Mouse (Mus musculus): ENCODE data around the gene Gm11992. TPM values are rescaled to one million over a fixed set of nuclear protein-coding genes. Genes with fewer than 3 reads are reported as not detected.
A peak's percentile ranks its signal among the peaks of the same experiment; 100 is the strongest.

Gm11992 gene
- polyA plus RNA-seq, 1 experiment from 2014 or later: 1.3 TPM

- H3K36me3 ChIP-seq: no peaks in the 10 kb centered on the region
- peaks cover 28% of the 10 kb centered on the region for H3K27me3 ChIP-seq (ENCODE audit: insufficient read depth, poor library complexity, severe bottlenecking)
- H3K27ac ChIP-seq: peak within 1 kb of the TSS; percentile 69
- DNase-seq (ENCODE audit: low spot score): no peak
- peaks cover 7% of the 10 kb centered on the region for H3K4me1 ChIP-seq (replicated peaks)
- under 1% methylated on average over 18 of the region's 18 CpGs for WGBS
- peak within 1 kb of the TSS; percentile 65 for H3K4me3 ChIP-seq
- no peaks in the 10 kb centered on the region for H3K9me3 ChIP-seq
Measured at GRCm38 (mm10) chr11:9048703-9049060, 288 bp downstream of the Gm11992 start, which contains the start of gene Sun3. Sun3 (minus strand) TSS chr11:9048991.

- 80% methylated on average over 4 of the region's 4 CpGs for WGBS
- no peaks in the 10 kb centered on the region for H3K36me3 ChIP-seq
- no peak overlapping the region for H3K27ac ChIP-seq
- no peak overlapping the region for H3K4me3 ChIP-seq
- no peaks in the 10 kb centered on the region for H3K9me3 ChIP-seq
- no peak for DNase-seq (ENCODE audit: low spot score)
- H3K27me3 ChIP-seq (ENCODE audit: insufficient read depth, poor library complexity, severe bottlenecking): peaks cover 28% of the 10 kb centered on the region
- peaks cover 7% of the 10 kb centered on the region for H3K4me1 ChIP-seq (replicated peaks)
Measured at GRCm38 (mm10) chr11:9050241-9050640, 1.8 kb downstream of the Gm11992 start.

- WGBS: 75% methylated on average over 2 of the region's 2 CpGs
Measured at GRCm38 (mm10) chr11:9051895-9052294, 3.5 kb downstream of the Gm11992 start.

GRCm38 (mm10) chr11:9056937-9057336, 8.5 kb downstream of the Gm11992 start:
- Histone ChIP-seq H3K27ac (no peak overlapping the region), H3K4me3 (no peak overlapping the region), H3K36me3 (no peaks in the 10 kb centered on the region), H3K4me1 (replicated peaks) (no peaks in the 10 kb centered on the region), H3K27me3 (ENCODE audit: insufficient read depth, poor library complexity, severe bottlenecking) (peaks cover under 1% of the 10 kb centered on the region; the same call in 1 of the 2 replicates), H3K9me3 (no peaks in the 10 kb centered on the region)
- DNase-seq (ENCODE audit: low spot score): no peak
- WGBS: 84% methylated on average over 2 of the region's 2 CpGs

More at GRCm38 (mm10) chr11:9051895-9052294, 3.5 kb downstream of the Gm11992 start:
- H3K4me1 ChIP-seq (replicated peaks): peaks cover 7% of the 10 kb centered on the region
- H3K36me3 ChIP-seq: no peaks in the 10 kb centered on the region
- H3K9me3 ChIP-seq: no peaks in the 10 kb centered on the region
- no peak overlapping the region for H3K4me3 ChIP-seq
- H3K27ac ChIP-seq: no peak overlapping the region
- no peak for DNase-seq (ENCODE audit: low spot score)
- H3K27me3 ChIP-seq (ENCODE audit: insufficient read depth, poor library complexity, severe bottlenecking): peaks cover 28% of the 10 kb centered on the region

- WGBS: 88% methylated on average over 4 of the region's 4 CpGs
- no peaks in the 10 kb centered on the region; the same call in 1 of the 2 replicates for H3K27me3 ChIP-seq (ENCODE audit: insufficient read depth, poor library complexity, severe bottlenecking)
- H3K36me3 ChIP-seq: no peaks in the 10 kb centered on the region
- no peak overlapping the region for H3K27ac ChIP-seq
- no peak overlapping the region for H3K4me3 ChIP-seq
- no peaks in the 10 kb centered on the region for H3K4me1 ChIP-seq (replicated peaks)
- DNase-seq (ENCODE audit: low spot score): no peak
- no peaks in the 10 kb centered on the region for H3K9me3 ChIP-seq
Measured at GRCm38 (mm10) chr11:9057711-9058110, 9.3 kb downstream of the Gm11992 start.

- H3K27me3 ChIP-seq (ENCODE audit: insufficient read depth, poor library complexity, severe bottlenecking): no peaks in the 10 kb centered on the region
- H3K27ac ChIP-seq: no peak overlapping the region
- WGBS: 78% methylated on average over 1 of the region's 1 CpGs
Measured at GRCm38 (mm10) chr11:9060029-9060428, 11.6 kb downstream of the Gm11992 start.

GRCm38 (mm10) chr11:9060484-9060883, 12.1 kb downstream of the Gm11992 start:
- H3K27ac ChIP-seq: no peak overlapping the region
- WGBS: 65% methylated on average over 5 of the region's 5 CpGs
- no peak for DNase-seq (ENCODE audit: low spot score)

More at GRCm38 (mm10) chr11:9060029-9060428, 11.6 kb downstream of the Gm11992 start:
- Histone ChIP-seq H3K36me3 (no peaks in the 10 kb centered on the region), H3K4me1 (replicated peaks) (no peaks in the 10 kb centered on the region), H3K9me3 (no peaks in the 10 kb centered on the region), H3K4me3 (no peak overlapping the region)
- no peak for DNase-seq (ENCODE audit: low spot score)

GRCm38 (mm10) chr11:9076444-9076843, 28.1 kb downstream of the Gm11992 start:
- Histone ChIP-seq H3K27ac (no peak overlapping the region), H3K9me3 (no peaks in the 10 kb centered on the region), H3K4me1 (replicated peaks) (no peaks in the 10 kb centered on the region), H3K36me3 (no peaks in the 10 kb centered on the region), H3K27me3 (ENCODE audit: insufficient read depth, poor library complexity, severe bottlenecking) (no peaks in the 10 kb centered on the region), H3K4me3 (no peak overlapping the region)
- WGBS: 92% methylated on average over 3 of the region's 3 CpGs
- no peak for DNase-seq (ENCODE audit: low spot score)

More at GRCm38 (mm10) chr11:9060484-9060883, 12.1 kb downstream of the Gm11992 start:
- Histone ChIP-seq H3K27me3 (ENCODE audit: insufficient read depth, poor library complexity, severe bottlenecking) (no peaks in the 10 kb centered on the region), H3K4me3 (no peak overlapping the region), H3K36me3 (no peaks in the 10 kb centered on the region), H3K9me3 (no peaks in the 10 kb centered on the region), H3K4me1 (replicated peaks) (no peaks in the 10 kb centered on the region)

GRCm38 (mm10) chr11:9113189-9113588, 64.8 kb downstream of the Gm11992 start:
- Histone ChIP-seq H3K27ac (no peak overlapping the region), H3K9me3 (no peaks in the 10 kb centered on the region), H3K36me3 (no peaks in the 10 kb centered on the region), H3K4me3 (no peak overlapping the region), H3K4me1 (replicated peaks) (peaks cover 23% of the 10 kb centered on the region), H3K27me3 (ENCODE audit: insufficient read depth, poor library complexity, severe bottlenecking) (peaks cover 40% of the 10 kb centered on the region)
- WGBS: 88% methylated on average over 2 of the region's 2 CpGs
- no peak for DNase-seq (ENCODE audit: low spot score)

- Histone ChIP-seq H3K27me3 (ENCODE audit: insufficient read depth, poor library complexity, severe bottlenecking) (peaks cover 56% of the 10 kb centered on the region), H3K36me3 (no peaks in the 10 kb centered on the region)
- 14% methylated on average over 9 of the region's 9 CpGs for WGBS
Measured at GRCm38 (mm10) chr11:9115367-9116120, 67.2 kb downstream of the Gm11992 start.

GRCm38 (mm10) chr11:9116121-9116520, 67.7 kb downstream of the Gm11992 start:
- no peaks in the 10 kb centered on the region for H3K9me3 ChIP-seq
- peak overlapping the region; percentile 11; the same call in 1 of the 2 replicates for H3K4me3 ChIP-seq
- H3K27me3 ChIP-seq (ENCODE audit: insufficient read depth, poor library complexity, severe bottlenecking): peaks cover 56% of the 10 kb centered on the region
- H3K36me3 ChIP-seq: no peaks in the 10 kb centered on the region
- no peak for DNase-seq (ENCODE audit: low spot score)
- H3K27ac ChIP-seq: no peak overlapping the region
- peaks cover 48% of the 10 kb centered on the region for H3K4me1 ChIP-seq (replicated peaks)
- WGBS: 1% methylated on average over 10 of the region's 10 CpGs

More at GRCm38 (mm10) chr11:9115367-9116120, 67.2 kb downstream of the Gm11992 start:
- Histone ChIP-seq H3K9me3 (no peaks in the 10 kb centered on the region), H3K27ac (no peak overlapping the region), H3K4me1 (replicated peaks) (peaks cover 43% of the 10 kb centered on the region), H3K4me3 (0 out of 2 replicates have a peak overlapping the region, but pooled peaks have one; percentile 11)
- no peak for DNase-seq (ENCODE audit: low spot score)

- Histone ChIP-seq H3K4me1 (replicated peaks) (peaks cover 48% of the 10 kb centered on the region), H3K27me3 (ENCODE audit: insufficient read depth, poor library complexity, severe bottlenecking) (peaks cover 56% of the 10 kb centered on the region), H3K4me3 (no peak overlapping the region), H3K36me3 (no peaks in the 10 kb centered on the region), H3K27ac (no peak overlapping the region), H3K9me3 (no peaks in the 10 kb centered on the region)
- DNase-seq (ENCODE audit: low spot score): no peak
- under 1% methylated on average over 3 of the region's 3 CpGs for WGBS
Measured at GRCm38 (mm10) chr11:9116916-9117315, 68.5 kb downstream of the Gm11992 start.

GRCm38 (mm10) chr11:9117358-9118049, 69.1 kb downstream of the Gm11992 start:
- Histone ChIP-seq H3K4me3 (peak overlapping the region; percentile 59), H3K27me3 (ENCODE audit: insufficient read depth, poor library complexity, severe bottlenecking) (peaks cover 56% of the 10 kb centered on the region), H3K9me3 (no peaks in the 10 kb centered on the region), H3K36me3 (no peaks in the 10 kb centered on the region), H3K4me1 (replicated peaks) (peaks cover 48% of the 10 kb centered on the region), H3K27ac (0 out of 2 replicates have a peak overlapping the region, but pooled peaks have one; percentile 45)
- 2% methylated on average over 13 of the region's 13 CpGs for WGBS
- peak; percentile 40 for DNase-seq (ENCODE audit: low spot score)

All from hindbrain, embryonic 10.5 days (tissue).